Mouse (Mus musculus): ENCODE measurements at regions not wholly inside any gene's neighbourhood (a gene's known extent, or its start where the extent isn't known, plus 50 kb on each side); places are given as distances from the start of the nearest gene placed in this dataset.

DNA sequence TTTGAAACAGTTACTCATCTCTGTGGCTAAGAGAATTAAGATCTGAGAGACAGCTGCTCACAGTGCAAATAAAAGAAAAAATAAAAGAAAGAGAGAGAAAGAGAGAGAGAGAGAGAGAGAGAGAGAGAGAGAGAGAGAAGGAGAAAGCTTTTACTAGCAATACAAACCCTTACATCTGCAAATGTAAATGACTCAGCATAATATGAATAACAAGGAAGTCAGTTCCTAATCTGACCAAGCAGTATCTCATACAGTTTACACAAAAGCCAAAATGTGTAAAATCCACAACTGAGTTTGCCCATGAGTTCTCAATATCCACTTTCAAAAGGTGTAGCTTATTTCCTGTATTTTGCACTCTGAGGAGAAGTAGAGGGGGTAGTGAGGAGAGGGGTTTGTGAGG is 199.9 kb upstream of the Magi2 start:
- H3K4me1 ChIP-seq (ENCODE audit: control insufficient read depth in 1 of 2, insufficient read depth in 2 of 2, low read length in 2 of 2): peaks cover 0 to 5% of the 10 kb centered on the region in 2 experiments; a peak in 1 of 4 replicates
- H3K27me3 ChIP-seq (ENCODE audit: control insufficient read depth in 1 of 2, insufficient read depth in 2 of 2, low read length in 2 of 2): no peaks in the 10 kb centered on the region
- H3K27ac ChIP-seq (ENCODE audit: control insufficient read depth, low read depth, low read length): no peak overlapping the region; the same call in 1 of the 2 replicates
- H3K9me3 ChIP-seq (replicated peaks; ENCODE audit: insufficient read depth, low read length): no peaks in the 10 kb centered on the region
- no peaks in the 10 kb centered on the region for H3K79me2 ChIP-seq (ENCODE audit: control insufficient read depth, insufficient read depth, low read length, poor library complexity)
- H3K4me3 ChIP-seq (ENCODE audit: control insufficient read depth in 1 of 2, insufficient read depth in 1 of 2, low read depth in 2 of 2, low read length in 2 of 2): peak overlapping the region in 1 of 2 experiments; percentile 41; a peak in 1 of 4 replicates
- peak; percentile 89 for TF ChIP-seq JUND (IDR thresholded peaks at IDR 0.05; ENCODE audit: low read depth, low read length)
- peak; percentile 63; the same call in 1 of the 2 replicates for TF ChIP-seq ELF1 (IDR thresholded peaks at IDR 0.05; ENCODE audit: low read depth, low read length)
- no peak for TF ChIP-seq CTCF (IDR thresholded peaks at IDR 0.05 in 2 of 3, conservative IDR thresholded peaks at IDR 0.05 in 1 of 3; ENCODE audit: control insufficient read depth in 1 of 3, insufficient read depth in 1 of 3, low read depth in 2 of 3, low read length in 3 of 3, poor library complexity in 1 of 3, severe bottlenecking in 1 of 3)
- peak; percentile 68 to 79; a peak in 3 of 4 replicates for TF ChIP-seq EP300 (IDR thresholded peaks at IDR 0.05; ENCODE audit: low read depth in 1 of 2, low read length in 2 of 2)
- TF ChIP-seq CHD2 (IDR thresholded peaks at IDR 0.05; ENCODE audit: low read length): no peak
- peak; percentile 76; the same call in 1 of the 2 replicates for TF ChIP-seq GABPA (IDR thresholded peaks at IDR 0.05; ENCODE audit: low read depth, low read length)
- peak; percentile 90 for TF ChIP-seq MAFK (IDR thresholded peaks at IDR 0.05; ENCODE audit: borderline replicate concordance, low read depth, low read length)
- TF ChIP-seq ETS1 (IDR thresholded peaks at IDR 0.05; ENCODE audit: low read depth, low read length): peak; percentile 66
- TF ChIP-seq TBP (IDR thresholded peaks at IDR 0.05; ENCODE audit: low read depth, low read length): 0 out of 2 replicates have a peak, but pooled peaks have one; percentile 23
- peak; percentile 55 for TF ChIP-seq GATA1 (IDR thresholded peaks at IDR 0.05; ENCODE audit: low read depth, low read length)
- TF ChIP-seq BHLHE40 (IDR thresholded peaks at IDR 0.05; ENCODE audit: borderline replicate concordance, low read depth, low read length): no peak
- no peak overlapping the region for H3K9ac ChIP-seq (ENCODE audit: control insufficient read depth, low read depth, low read length, poor library complexity, severe bottlenecking)
- peak; percentile 65 for DNase-seq (ENCODE audit: low read depth, low spot score)
- H3K36me3 ChIP-seq (ENCODE audit: control insufficient read depth in 1 of 2, insufficient read depth in 2 of 2, low read length in 2 of 2): peaks cover 0 to 9% of the 10 kb centered on the region in 2 experiments; a peak in 2 of 4 replicates
